Mouse (Mus musculus): ENCODE measurements at regions not wholly inside any gene's neighbourhood (a gene's known extent, or its start where the extent isn't known, plus 50 kb on each side); places are given as distances from the start of the nearest gene placed in this dataset.

DNA sequence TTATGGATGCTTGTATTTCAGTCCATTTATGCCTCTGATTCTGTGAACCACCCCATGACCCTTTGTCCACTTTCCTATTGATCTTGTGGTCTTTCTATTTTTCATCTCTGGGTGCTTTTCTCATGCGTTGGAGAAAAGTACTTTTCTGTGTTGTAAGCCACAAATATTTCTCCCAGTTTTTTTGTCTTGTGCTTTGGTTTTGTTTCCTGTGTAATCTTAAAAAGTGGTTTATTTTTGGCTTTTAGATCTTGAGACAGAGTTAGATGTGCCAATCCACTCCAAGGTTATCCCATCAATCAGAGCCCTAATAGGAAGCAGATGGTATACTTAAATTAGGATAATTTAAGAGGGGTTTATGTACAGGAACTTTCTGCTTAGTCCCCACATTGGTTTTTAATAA, 50.0 kb upstream of the Slc22a23 start:
- Histone ChIP-seq H3K27me3 (ENCODE audit: control insufficient read depth, insufficient read depth, low read length) (no peaks in the 10 kb centered on the region), H3K36me3 (ENCODE audit: control insufficient read depth, insufficient read depth, low read length) (no peaks in the 10 kb centered on the region), H3K9me3 (ENCODE audit: control insufficient read depth, low read length) (no peaks in the 10 kb centered on the region), H3K9ac (ENCODE audit: low read length) (no peak overlapping the region), H3K4me3 (ENCODE audit: low read depth, low read length) (no peak overlapping the region), H3K4me1 (ENCODE audit: control insufficient read depth, insufficient read depth, low read length) (no peaks in the 10 kb centered on the region), H3K27ac (ENCODE audit: low read depth, low read length) (no peak overlapping the region), H3K4me2 (ENCODE audit: low read depth) (no peak overlapping the region)
- DNase-seq (ENCODE audit: low spot score) (no peak), ATAC-seq (ENCODE audit: insufficient read depth, low FRiP score, low TSS enrichment) (no peak)
- 97% methylated on average over 1 of the region's 1 CpGs for WGBS
